Mouse (Mus musculus) adrenal gland, adult 8-10 months (tissue): ENCODE data around the gene Camta1. TPM values are rescaled to one million over a fixed set of nuclear protein-coding genes. Genes with fewer than 3 reads are reported as not detected.

Source experiments
- DNase-seq: peaks from one replicate; pipeline ENCODE4 v3.0.0; 2022
- total RNA-seq, 4 experiments: library from RNA; stranded (reverse); gene quantifications; 2 replicates each; pipeline ENCODE4 v1.2.4; 2022

The Camta1 gene
- total RNA-seq, 4 experiments from 2014 or later = 23.6 to 59.6 (median 36.5) TPM

GRCm38 (mm10) chr4:151595116-151595515 lies 266.6 kb downstream of the Camta1 start:
- no peak for DNase-seq

DNA sequence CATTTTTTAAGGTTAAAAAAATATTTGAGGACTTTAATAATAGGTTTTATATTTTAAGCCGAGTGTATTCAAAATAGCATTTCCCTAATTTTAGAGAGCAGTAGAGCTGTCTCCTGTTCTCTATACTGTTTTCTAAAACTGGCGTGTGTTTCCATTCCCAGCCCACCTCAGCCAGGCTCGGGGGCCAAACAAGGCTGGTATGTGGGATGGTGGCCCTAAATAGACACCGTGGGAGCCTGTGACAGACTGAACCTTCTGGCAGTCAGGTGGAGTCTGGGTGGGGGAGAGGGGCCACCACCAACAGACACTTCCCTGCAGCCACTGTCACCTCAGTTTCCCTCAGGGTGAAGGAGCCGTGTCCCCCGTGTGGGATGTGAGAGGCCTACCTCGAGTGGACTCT lies 268.6 kb downstream of the Camta1 start:
- no peak for DNase-seq

- DNase-seq = no peak
Measured at GRCm38 (mm10) chr4:151586074-151586473, 275.6 kb downstream of the Camta1 start.

DNA sequence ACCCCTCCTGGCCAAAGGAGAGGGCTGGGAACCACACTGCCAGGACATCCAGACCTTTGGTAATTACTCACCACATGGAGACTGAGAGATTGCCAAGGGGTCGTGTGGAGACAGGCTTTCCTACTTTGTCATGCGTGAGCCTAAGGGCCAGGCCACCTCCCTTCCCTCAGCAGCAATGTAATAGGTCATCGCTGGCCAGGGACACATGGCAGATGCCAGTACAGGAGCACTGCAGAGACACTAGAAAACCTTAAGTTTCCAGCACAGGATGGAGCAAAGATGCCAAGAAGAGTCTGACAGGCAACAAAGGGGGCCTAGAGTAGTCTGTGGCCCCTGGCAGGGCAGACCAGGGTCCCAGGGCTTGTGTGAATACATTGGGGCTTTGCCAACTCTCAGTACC lies 283.7 kb downstream of the Camta1 start:
- DNase-seq = no peak

DNA sequence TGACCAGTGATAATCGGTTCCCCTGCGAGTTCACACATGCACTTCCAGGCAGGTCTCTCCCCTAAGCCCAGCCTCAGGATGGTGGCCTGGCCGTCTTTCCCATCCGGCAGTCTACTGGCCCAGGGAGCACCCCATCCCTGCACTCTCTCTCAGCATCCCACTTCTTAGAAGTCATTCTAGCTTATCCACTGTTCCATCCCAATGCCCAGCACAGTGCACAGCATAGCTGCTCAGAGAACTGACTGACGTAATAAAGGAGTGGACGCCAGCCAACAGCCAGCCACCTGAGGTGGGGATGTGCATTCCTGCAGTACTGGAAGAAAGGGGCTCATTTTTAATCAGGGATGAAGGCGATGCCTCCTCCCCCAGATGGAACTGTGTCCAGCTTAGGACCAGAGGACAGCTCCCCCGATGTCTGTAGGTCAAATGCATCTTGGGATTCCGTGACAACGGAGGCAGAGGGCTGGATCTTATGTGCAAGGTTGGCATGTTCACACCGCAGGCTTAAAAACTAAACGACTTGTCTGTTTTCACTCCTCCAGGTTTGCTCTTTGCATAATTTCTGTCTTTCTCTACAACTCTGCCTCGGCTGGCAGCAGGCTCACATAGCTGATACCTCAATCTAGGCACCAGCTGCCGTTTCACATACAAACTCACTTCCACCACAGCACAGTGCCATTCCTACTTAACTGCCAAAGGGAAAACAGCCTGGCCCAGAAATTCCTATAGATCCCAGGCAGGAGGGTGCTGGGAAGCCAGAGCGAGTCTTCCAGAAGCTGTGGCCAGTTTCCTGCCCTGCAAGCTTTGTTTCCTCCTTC lies 285.2 kb downstream of the Camta1 start:
- no peak for DNase-seq

GRCm38 (mm10) chr4:151572716-151573115 lies 289.0 kb downstream of the Camta1 start:
- no peak for DNase-seq

- no peak for DNase-seq
Measured at GRCm38 (mm10) chr4:151569586-151569985, 292.1 kb downstream of the Camta1 start.

DNA sequence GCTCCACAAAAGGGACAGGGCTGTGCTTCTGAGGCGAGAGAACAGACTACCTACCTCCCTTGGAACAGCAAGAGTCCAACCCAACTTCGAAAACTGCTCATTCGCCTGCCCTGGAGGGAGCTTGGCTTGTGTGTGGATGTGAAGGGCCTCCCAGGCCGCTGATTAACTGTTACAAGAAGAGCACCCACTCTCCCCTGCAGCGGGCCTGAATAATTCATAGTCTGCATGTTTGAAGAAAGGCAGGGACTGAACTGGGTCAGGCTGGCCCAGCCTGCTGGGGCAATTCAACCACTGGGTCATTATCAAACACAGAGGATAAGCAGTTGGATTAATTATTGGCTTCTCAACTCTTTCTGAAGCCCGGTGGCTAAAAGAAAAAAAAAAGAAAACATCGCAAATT lies 292.8 kb downstream of the Camta1 start:
- no peak for DNase-seq

DNA sequence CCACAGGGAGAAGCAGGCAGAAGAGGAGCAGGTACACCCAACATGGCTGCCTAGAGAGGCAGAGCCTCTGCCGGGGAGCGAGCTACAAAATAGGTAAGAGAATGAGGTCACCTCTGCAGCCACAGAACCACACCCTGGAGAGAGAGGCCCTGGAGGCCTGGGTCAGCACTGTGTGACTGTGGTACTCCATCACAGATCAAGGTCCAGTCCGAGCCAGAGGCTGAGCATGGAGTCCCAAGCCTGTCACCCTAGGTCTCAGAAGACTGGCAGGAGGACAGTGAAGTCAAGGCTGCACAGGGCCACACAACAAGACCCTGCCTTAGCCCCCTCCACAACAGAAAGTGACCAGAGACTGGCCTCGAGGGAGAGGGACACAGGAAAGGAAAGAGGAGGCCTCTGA lies 294.6 kb downstream of the Camta1 start:
- no peak for DNase-seq

GRCm38 (mm10) chr4:151555505-151555904 lies 306.2 kb downstream of the Camta1 start:
- no peak for DNase-seq

GRCm38 (mm10) chr4:151549523-151549922 lies 312.2 kb downstream of the Camta1 start:
- DNase-seq = no peak

- DNase-seq = no peak
Measured at GRCm38 (mm10) chr4:151545452-151545851, 316.2 kb downstream of the Camta1 start.

GRCm38 (mm10) chr4:151544191-151544590 lies 317.5 kb downstream of the Camta1 start:
- no peak for DNase-seq

GRCm38 (mm10) chr4:151540546-151540945 lies 321.1 kb downstream of the Camta1 start:
- no peak for DNase-seq

- DNase-seq = no peak
Measured at GRCm38 (mm10) chr4:151539881-151540280, 321.8 kb downstream of the Camta1 start.

GRCm38 (mm10) chr4:151539167-151539525 lies 322.5 kb downstream of the Camta1 start:
- no peak for DNase-seq

GRCm38 (mm10) chr4:151538446-151539166 lies 323.1 kb downstream of the Camta1 start:
- DNase-seq = no peak

DNA sequence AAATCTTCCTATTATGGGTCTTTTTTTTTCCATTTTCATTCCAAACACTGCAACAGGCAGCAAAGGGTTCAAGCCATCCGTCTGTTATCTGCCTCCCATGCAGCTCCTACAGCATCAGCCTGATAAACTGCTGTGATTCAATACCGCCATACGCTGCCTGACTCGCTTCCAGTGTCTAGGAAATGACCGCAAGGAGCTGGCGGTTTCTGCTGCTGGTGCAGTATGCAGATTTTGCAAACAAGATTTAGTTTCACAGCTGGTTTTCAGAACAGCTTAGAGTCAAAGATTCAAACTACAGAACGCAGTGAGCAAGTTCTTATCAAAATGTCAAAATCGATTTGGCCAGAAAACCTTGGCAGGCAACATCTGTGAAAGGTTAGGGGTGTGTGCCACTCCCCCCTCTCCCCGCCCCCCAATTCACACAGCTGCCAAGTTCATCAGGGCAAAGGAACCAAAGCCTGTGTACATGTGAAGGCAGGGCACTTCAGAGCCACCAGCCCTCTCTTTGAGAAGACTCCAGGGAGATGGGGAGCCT lies 325.7 kb downstream of the Camta1 start:
- DNase-seq = no peak

- DNase-seq = no peak
Measured at GRCm38 (mm10) chr4:151533451-151533850, 328.2 kb downstream of the Camta1 start.

- no peak for DNase-seq
Measured at GRCm38 (mm10) chr4:151528436-151528835, 333.2 kb downstream of the Camta1 start.

DNA sequence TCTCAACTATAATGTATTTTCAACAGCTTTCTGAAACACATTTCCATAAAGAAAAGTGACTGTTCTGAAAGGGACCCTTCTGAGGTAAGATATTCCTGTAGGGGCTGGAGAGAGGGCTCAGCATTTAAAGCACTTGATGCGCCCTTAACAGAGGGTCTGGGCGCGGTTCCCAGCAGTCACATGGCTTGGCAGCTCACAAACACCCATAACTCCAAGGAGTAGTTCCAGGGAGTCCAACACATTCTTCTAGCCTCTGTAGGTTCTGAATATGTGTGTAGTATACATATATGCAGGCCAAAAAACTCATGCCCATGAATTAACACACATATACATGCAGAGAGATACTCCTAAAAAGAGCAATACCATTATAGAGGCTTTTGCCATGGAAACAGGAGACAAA lies 333.9 kb downstream of the Camta1 start:
- no peak for DNase-seq

GRCm38 (mm10) chr4:151520103-151520502 lies 341.6 kb downstream of the Camta1 start:
- peak; percentile 8 for DNase-seq

DNA sequence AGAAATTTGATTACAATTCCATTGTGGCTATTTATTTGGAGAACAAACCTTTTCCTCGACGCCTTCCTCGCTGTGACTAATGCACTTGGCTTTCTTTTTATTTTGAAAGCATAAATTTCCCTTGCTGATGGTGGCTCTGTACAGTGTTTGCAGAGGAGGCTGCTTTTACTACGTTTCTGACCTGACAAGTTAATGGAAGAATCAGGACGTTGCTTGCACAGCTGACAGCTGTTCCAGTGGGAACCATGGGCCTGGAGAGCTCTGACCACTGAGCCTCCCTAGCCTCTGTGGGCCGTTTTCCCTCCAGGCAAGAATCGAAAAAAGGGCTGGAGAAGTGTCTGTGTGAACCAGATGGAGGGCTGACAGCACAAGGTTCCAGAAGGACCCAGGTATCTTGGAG lies 342.7 kb downstream of the Camta1 start:
- no peak for DNase-seq
